Mouse (Mus musculus) erythroblast, embryonic 14.5 days (primary cell): ENCODE data around the gene Arhgef40. TPM values are rescaled to one million over a fixed set of nuclear protein-coding genes. Genes with fewer than 3 reads are reported as not detected.

Source experiments
- H3K27me3 ChIP-seq: 2 replicates; pipeline ENCODE4 v1.6.1; 2012; ENCODE audit warnings: inconsistent platforms; ENCODE audit not compliant: control insufficient read depth
- H3K36me3 ChIP-seq: 2 replicates; pipeline ENCODE4 v1.6.1; 2012; ENCODE audit warnings: mild to moderate bottlenecking, inconsistent platforms; ENCODE audit not compliant: control insufficient read depth
- H3K4me1 ChIP-seq: 2 replicates; pipeline ENCODE4 v1.6.1; 2012; ENCODE audit warnings: inconsistent platforms; ENCODE audit not compliant: control insufficient read depth
- H3K4me3 ChIP-seq: replicated peaks from 2 replicates; pipeline ENCODE3; 2012; ENCODE audit warnings: moderate library complexity, mild to moderate bottlenecking, inconsistent platforms
- H3K9me3 ChIP-seq: 2 replicates; pipeline ENCODE4 v1.6.1; 2012; ENCODE audit warnings: low read length, inconsistent platforms, mixed read lengths; ENCODE audit not compliant: control insufficient read depth
- GATA1 ChIP-seq: IDR thresholded peaks from 2 replicates; pipeline ENCODE4 v1.6.1; 2012; ENCODE audit warnings: low read length, inconsistent platforms, mixed read lengths
- TAL1 ChIP-seq: IDR thresholded peaks from 3 replicates; pipeline ENCODE4 v1.6.1; 2012; ENCODE audit warnings: low read length, inconsistent platforms, mixed read lengths
- polyA plus RNA-seq: library from polyadenylated mRNA; stranded (reverse); fragments of >175 nt; gene quantifications from 2 replicates; pipeline ENCODE4 v1.2.3, GENCODE M21; 2012

Gene Arhgef40
- polyA plus RNA-seq, 1 experiment, result 5.6 TPM

- Histone ChIP-seq H3K36me3 (peaks cover 12% of the 10 kb centered on the region), H3K4me1 (peaks cover 47% of the 10 kb centered on the region), H3K4me3 (peak overlapping the region; percentile 64), H3K9me3 (no peaks in the 10 kb centered on the region), H3K27me3 (peaks cover 6% of the 10 kb centered on the region)
- TF ChIP-seq TAL1 (no peak), GATA1 (no peak)
These were observed 30.3 kb downstream of the Arhgef40 start for GRCm38 (mm10) chr14:52014761-52015311.

DNA sequence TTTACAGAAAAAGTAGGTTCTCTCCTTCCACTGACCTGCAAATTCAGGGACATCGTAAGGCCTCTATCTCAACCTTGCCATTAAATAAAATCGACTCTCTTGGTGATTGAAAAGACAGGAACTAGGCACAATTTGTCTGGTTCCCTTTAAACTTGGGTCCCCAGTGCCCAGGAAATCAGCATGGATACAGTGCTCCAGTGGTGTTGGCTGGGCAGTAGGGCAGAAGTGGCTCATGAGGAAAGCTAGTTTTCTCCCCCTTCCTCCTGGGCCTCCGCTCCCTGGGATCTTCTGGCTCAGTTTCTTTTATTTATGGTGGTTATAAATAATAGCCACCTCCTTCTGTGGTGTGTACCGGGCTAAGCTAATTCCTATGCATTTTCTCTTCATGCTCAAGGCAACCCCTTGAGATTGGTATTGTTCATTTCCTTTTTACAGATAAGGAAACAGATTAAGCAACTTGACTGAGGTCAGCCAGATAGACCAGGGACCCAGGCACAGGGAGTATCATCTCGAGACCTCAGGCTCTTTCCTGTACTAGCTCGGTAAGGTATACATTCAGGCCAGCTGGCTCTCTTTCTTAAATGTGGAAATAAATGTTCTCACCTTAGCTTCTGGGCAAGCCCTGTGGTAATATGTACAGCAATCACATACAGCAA is 31.1 kb downstream of the Arhgef40 start, which contains the start of gene Tmem253:
TSS of gene Tmem253 (plus strand) at position 214 of the 656 bp plus-strand sequence.
- Histone ChIP-seq H3K4me3 (peak within 1 kb of the TSS; percentile 64), H3K27me3 (peaks cover 6% of the 10 kb centered on the region), H3K4me1 (peaks cover 54% of the 10 kb centered on the region), H3K9me3 (no peaks in the 10 kb centered on the region), H3K36me3 (peaks cover 12% of the 10 kb centered on the region)
- TF ChIP-seq GATA1 (no peak), TAL1 (no peak)

DNA sequence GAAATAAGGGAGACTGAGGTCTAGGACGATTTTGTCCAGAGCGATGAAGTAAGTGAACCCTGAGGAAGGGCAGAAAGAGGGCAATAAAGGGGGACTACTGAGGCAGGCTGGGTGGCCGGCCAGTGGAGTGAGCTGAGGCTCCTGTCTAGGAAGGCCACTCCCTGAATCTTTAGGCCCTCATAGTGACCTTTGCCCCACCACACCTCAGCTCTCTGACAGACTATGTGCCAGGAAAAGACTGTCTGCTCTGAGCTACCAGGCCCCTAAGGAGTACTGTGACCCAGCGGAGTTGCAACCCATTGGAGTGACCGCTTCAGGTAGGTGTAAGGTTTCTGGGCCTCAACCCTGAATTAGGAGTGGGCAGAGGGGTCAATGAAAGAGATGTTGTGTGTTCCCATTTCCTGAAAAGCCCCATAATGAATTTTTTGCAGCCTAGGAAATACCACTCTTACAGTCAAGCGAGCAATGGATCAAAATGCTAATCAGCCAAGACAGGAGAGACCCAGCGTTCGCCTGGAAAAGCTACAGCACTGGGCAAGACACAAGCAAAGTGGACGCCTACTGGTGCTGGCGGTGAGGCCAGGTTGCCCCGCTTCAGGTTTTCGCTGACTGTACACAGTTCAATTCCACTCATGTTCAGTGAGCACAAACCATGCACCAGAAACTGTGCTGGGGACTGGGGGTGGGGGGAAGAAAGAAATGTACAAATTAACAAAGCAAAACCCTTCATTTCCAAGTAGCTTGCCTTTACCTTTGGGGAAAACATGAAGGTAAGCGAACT is 32.3 kb downstream of the Arhgef40 start:
- peaks cover 61% of the 10 kb centered on the region for H3K4me1 ChIP-seq
- H3K4me3 ChIP-seq, result no peak overlapping the region
- no peak for TF ChIP-seq TAL1
- TF ChIP-seq GATA1, result no peak
- H3K36me3 ChIP-seq, result peaks cover 12% of the 10 kb centered on the region
- H3K27me3 ChIP-seq, result peaks cover 6% of the 10 kb centered on the region
- no peaks in the 10 kb centered on the region for H3K9me3 ChIP-seq

DNA sequence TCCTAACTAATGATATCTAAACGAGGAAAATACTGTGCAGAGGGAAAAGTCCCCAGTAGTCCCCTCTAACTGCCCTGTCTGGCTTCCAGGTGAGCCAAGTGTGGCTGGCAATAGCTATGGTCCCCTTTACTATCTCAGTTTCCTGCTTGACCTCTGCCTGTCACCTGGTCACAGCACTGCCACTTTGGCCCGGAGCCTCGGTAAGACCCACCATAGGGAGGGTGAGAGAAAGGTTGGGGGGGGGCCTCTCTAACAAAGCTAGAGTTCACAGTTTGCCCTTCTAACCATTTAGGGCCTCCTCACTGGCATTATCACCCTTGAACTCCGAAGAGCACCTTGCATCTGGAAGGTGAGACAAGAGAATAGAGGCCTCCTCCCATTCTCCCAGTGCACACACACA is 33.1 kb downstream of the Arhgef40 start:
- TF ChIP-seq GATA1 (no peak), TAL1 (no peak)
- no peaks in the 10 kb centered on the region for H3K9me3 ChIP-seq
- H3K27me3 ChIP-seq, result peaks cover 6% of the 10 kb centered on the region
- peaks cover 70% of the 10 kb centered on the region for H3K4me1 ChIP-seq
- H3K36me3 ChIP-seq, result peaks cover 12% of the 10 kb centered on the region
- H3K4me3 ChIP-seq, result no peak overlapping the region

DNA sequence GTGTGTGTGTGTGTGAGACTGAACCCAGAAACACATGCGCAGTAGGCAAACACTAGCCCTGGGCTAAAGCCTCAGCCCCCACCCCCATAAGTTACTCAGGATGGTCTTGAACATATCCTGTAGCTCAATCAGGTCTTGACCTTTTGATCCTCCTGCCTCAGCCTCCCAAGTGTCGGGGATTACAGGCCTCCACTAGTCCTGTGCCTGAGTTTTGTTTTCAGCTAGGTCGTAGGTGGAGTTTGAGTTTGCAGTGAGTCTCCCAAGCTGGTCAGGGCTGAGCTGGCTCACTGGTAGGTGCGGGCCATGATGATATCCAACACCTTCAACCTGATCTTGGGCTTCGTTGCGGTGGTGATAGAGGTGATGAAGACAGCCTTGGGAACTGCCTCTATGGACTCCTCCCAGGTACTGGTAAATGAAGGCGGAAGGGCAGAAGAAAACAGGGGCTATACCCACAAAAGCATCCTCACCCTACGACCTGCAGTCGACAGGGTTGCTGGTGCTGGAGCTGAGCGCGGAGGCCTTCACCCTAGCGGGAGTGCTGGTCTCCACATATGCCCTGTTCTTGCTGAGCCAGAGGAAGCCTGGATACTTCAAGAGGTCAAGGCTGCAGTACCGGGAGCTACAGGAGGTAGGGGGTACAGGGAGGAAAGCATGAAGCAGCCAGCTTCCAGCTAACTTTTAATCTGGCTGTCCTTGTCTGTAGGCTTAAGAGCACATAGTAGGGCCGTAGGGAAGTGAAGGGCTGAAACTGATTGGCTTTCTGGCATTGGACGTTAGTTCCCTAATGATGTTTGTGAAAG is 33.9 kb downstream of the Arhgef40 start:
- Histone ChIP-seq H3K36me3 (peaks cover 12% of the 10 kb centered on the region), H3K4me1 (peaks cover 78% of the 10 kb centered on the region), H3K4me3 (peak overlapping the region; percentile 75), H3K27me3 (peaks cover 6% of the 10 kb centered on the region), H3K9me3 (no peaks in the 10 kb centered on the region)
- no peak for TF ChIP-seq GATA1
- TF ChIP-seq TAL1, result no peak

DNA sequence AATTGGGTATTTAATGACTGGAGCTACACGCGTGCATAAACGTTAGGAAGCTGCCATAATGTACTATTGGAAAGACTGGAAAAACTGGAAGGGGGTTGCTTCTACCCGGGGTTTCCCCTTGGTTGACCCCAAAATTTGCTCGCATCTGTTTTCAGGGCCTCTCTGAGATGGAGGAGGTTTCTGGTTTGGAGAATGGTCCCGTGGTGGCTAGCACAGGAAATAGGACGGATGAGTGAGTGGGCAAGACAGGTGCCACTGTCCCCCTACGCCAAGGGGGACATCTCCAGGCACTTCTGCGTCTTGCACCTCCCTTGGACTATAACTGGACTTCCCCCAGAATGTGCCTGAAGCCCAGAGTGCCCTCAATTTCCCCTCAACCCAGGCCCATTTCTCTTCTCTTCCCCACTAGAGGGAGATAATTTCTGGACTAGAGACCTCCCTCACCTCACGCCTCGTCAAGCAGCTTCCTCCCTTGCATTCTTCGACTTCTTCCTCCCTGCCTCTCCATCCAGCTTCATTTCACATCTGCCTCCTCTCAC is 34.6 kb downstream of the Arhgef40 start:
- H3K4me1 ChIP-seq, result peaks cover 81% of the 10 kb centered on the region
- peak overlapping the region; percentile 75 for H3K4me3 ChIP-seq
- no peaks in the 10 kb centered on the region for H3K27me3 ChIP-seq
- H3K9me3 ChIP-seq, result no peaks in the 10 kb centered on the region
- H3K36me3 ChIP-seq, result peaks cover 12% of the 10 kb centered on the region
- no peak for TF ChIP-seq GATA1
- no peak for TF ChIP-seq TAL1

GRCm38 (mm10) chr14:52019590-52020340 is 35.2 kb downstream of the Arhgef40 start:
- H3K9me3 ChIP-seq, result no peaks in the 10 kb centered on the region
- H3K36me3 ChIP-seq, result peaks cover 12% of the 10 kb centered on the region
- TF ChIP-seq TAL1, result no peak
- no peak for TF ChIP-seq GATA1
- H3K4me3 ChIP-seq, result peak overlapping the region; percentile 75
- H3K4me1 ChIP-seq, result peaks cover 86% of the 10 kb centered on the region
- no peaks in the 10 kb centered on the region for H3K27me3 ChIP-seq

DNA sequence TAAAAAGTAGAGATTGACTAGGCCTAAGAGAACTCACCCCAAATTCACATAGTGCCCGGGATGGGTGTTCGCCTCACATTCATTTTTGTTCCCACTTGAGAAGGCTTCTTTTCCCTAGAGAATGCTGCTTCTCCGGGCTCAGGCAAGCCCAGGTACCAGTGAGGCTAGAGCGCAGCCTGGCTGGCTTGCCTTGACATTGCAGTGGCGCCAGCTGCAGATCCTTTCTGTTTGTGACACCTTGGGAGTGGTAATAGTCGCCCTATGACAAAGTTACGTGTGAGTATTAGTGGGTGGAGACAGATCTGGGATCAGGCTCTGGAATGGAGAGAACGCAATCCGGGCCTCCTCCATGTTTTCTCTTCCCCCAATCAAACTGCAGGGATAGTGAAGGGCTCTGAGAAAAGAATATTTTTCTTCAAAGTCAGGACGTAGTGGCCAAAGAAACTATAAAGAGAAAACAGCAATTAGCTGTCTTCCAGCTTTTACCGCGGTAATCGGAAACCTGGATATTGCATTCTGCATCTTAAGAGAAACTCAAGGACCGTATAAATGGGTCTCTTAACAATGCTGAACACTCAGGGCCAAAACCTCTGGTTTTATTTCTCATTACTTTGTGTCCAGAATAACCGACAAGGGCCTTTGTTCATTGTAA is 36.1 kb downstream of the Arhgef40 start, which contains the start of gene Zfp219:
TSS of gene Zfp219 (minus strand) at position 248 of the 652 bp plus-strand sequence.
- Histone ChIP-seq H3K36me3 (peaks cover 12% of the 10 kb centered on the region), H3K4me1 (peaks cover 79% of the 10 kb centered on the region), H3K4me3 (peak within 1 kb of the TSS; percentile 75), H3K9me3 (no peaks in the 10 kb centered on the region), H3K27me3 (no peaks in the 10 kb centered on the region)
- TF ChIP-seq TAL1 (no peak), GATA1 (no peak)
